14 mouse cellular contexts compared by ENCODE assay signal in the genomic region with DNA sequence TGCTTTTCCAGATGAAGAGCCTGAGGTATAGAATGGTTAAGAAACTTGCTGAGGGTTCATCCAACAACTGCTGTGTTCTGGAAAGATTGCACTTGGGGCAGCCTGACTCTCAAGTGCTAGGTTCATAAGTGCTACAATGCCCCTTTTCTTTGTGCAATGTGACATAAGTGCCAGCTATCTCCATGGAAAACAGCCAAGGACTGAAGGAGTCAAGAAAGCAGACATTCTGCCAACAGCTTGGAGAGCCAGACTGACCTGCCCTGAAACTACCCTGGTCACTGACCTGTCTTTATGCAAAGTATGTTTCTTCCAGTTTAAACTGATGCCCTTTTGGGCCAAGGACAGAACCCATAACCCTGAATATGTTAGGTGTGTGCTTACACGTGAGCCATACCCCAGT. TPM values are rescaled to one million over a fixed set of nuclear protein-coding genes. Genes with fewer than 3 reads are reported as not detected.
A peak's percentile ranks its signal among the peaks of the same experiment; 100 is the strongest.
DNase-seq lines count a peak whose midpoint lies in the region; ATAC-seq lines count a peak whose summit lies in the region.
"Had no signal": no experiment of that assay in that cellular context is flagged by ENCODE, and none has a peak within 500 bp of the region (broad histone marks: within the 10 kb centered on the region; RNA-seq: fewer than 3 reads in every experiment).

No protein-coding gene starts in this region.

- DNase-seq in cerebellum, postnatal 25 days: peak; percentile 35 to 57
- no peak for DNase-seq in cerebellum, postnatal 4 days (ENCODE audit: low spot score in 2 of 2)
- DNase-seq in 3T3-L1 (ENCODE audit: low read depth, low spot score) (peak; percentile 60), adipocyte (ENCODE audit: low spot score) (peak; percentile 88)
- peak; percentile 74 for DNase-seq in lung, postnatal 10 days
- DNase-seq in retina, embryonic 14.5 days (ENCODE audit: low spot score): no peak
- DNase-seq: gastrocnemius, postnatal 10 days; liver; midbrain, embryonic 14.5 days; right cerebral cortex, postnatal 25 days had no signal

- ATAC-seq in activated CD4-positive, CD25-positive, alpha-beta regulatory T cell, adult 4 months: no peak
- ATAC-seq: hindbrain, postnatal 0 days had no signal

RNA-seq across cellular contexts. Expression of gene Rbck1, which starts 4.4 kb away (rescaled TPM):
- polyA plus RNA-seq in activated CD4-positive, CD25-positive, alpha-beta regulatory T cell, adult 4 months (2017; shearing (Covaris generic)): 10 to 100 TPM; 65.1 to 86.1 TPM

RNA-seq across cellular contexts. Expression of gene Trib3, which starts 7.0 kb away (rescaled TPM):
- polyA plus RNA-seq in activated CD4-positive, CD25-positive, alpha-beta regulatory T cell, adult 4 months (2017; shearing (Covaris generic)): 1 to 10 TPM; 3.4 to 5.1 TPM

RNA-seq across cellular contexts. Expression of gene Nrsn2, which starts 39.6 kb away (rescaled TPM):
- not detected for polyA plus RNA-seq in activated CD4-positive, CD25-positive, alpha-beta regulatory T cell, adult 4 months (2017; shearing (Covaris generic))
- polyA plus RNA-seq: G1E; thymus, postnatal 0 days had no signal

RNA-seq across cellular contexts. Expression of gene Tbc1d20, which starts 43.2 kb away (rescaled TPM):
- 10 to 100 TPM; 14.9 to 18.3 TPM for polyA plus RNA-seq in activated CD4-positive, CD25-positive, alpha-beta regulatory T cell, adult 4 months (2017; shearing (Covaris generic))

Comparison
In these comparisons a context has a peak if more than half of its experiments do, and no peak if none do; other contexts are left out.
1. DNase-seq: peak in cerebellum, postnatal 25 days (2 of 2), 3T3-L1 (single experiment), adipocyte (single experiment) and lung, postnatal 10 days (single experiment); none in cerebellum, postnatal 4 days (0 of 2) and retina, embryonic 14.5 days (single experiment).